Mouse (Mus musculus): ENCODE measurements around the gene Tbc1d19. TPM values are rescaled to one million over a fixed set of nuclear protein-coding genes. Genes with fewer than 3 reads are reported as not detected.

The Tbc1d19 gene
- polyA plus RNA-seq, 1 experiment from 2014 or later = 43.2 TPM

DNA sequence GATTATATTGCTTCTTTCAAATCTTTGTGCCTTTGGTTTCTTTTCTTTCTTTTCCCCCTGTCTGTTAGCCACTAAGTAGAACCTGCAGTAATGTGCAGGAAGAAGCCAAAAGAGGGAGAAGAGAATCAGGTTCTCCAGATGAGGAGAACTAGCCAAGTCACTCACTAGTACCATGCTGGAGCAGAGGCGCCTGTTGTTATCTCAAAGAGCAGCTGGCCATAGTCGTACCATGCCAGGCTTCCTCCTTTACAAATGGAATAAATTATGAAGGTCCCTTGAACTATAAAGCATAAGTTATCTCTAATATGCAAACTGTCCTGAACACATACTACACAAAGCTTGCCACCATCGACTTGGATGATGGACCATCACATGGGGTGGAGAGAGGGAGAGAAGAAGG is 99.8 kb downstream of the Tbc1d19 start:
- H3K4me1 ChIP-seq = no peaks in the 10 kb centered on the region
- H3K4me2 ChIP-seq (replicated peaks) = no peak overlapping the region
- no peak overlapping the region for H3K27ac ChIP-seq (replicated peaks)
- WGBS = 91% methylated on average over 3 of the region's 3 CpGs
- H3K9me3 ChIP-seq (replicated peaks) = peaks cover 8% of the 10 kb centered on the region; the same call in 1 of the 2 replicates
- H3K27me3 ChIP-seq = no peaks in the 10 kb centered on the region
- ATAC-seq (ENCODE audit: insufficient number of reproducible peaks, low FRiP score, low TSS enrichment, low read depth) = no peak
- H3K36me3 ChIP-seq = no peaks in the 10 kb centered on the region
- H3K4me3 ChIP-seq (replicated peaks) = no peak overlapping the region
- no peak overlapping the region for H3K9ac ChIP-seq

DNA sequence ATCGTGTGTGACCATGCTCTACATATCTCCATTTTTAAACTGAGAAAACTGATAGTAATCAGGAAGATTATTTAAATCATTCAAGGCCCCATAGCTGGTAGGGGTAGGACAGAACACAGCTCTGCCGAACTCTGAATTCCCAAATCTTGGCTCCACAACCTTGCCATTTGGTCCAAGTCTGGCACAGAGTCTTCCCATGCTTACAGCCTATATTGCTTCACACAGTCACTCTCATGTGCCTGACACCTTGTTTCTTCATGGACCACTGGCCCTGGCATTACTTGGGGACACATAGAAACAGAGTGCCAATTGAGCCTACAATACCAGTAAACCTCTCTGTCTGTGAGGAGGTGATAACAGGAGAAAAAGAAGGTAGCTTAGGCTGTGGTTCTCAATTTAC is 111.0 kb downstream of the Tbc1d19 start:
- peaks cover 7% of the 10 kb centered on the region; the same call in 1 of the 2 replicates for H3K4me1 ChIP-seq
- H3K27ac ChIP-seq (replicated peaks) = 0 out of 2 replicates have a peak overlapping the region, but pooled peaks have one; percentile 58
- H3K4me3 ChIP-seq (replicated peaks) = no peak overlapping the region
- no peak overlapping the region for H3K9ac ChIP-seq
- no peaks in the 10 kb centered on the region for H3K27me3 ChIP-seq
- no peaks in the 10 kb centered on the region for H3K36me3 ChIP-seq
- WGBS = 94% methylated on average over 2 of the region's 2 CpGs
- H3K9me3 ChIP-seq (replicated peaks) = 0 out of 2 replicates have a peak, but pooled peaks cover 5% of the 10 kb centered on the region
- no peak for ATAC-seq (ENCODE audit: insufficient number of reproducible peaks, low FRiP score, low TSS enrichment, low read depth)
- H3K4me2 ChIP-seq (replicated peaks) = no peak overlapping the region

DNA sequence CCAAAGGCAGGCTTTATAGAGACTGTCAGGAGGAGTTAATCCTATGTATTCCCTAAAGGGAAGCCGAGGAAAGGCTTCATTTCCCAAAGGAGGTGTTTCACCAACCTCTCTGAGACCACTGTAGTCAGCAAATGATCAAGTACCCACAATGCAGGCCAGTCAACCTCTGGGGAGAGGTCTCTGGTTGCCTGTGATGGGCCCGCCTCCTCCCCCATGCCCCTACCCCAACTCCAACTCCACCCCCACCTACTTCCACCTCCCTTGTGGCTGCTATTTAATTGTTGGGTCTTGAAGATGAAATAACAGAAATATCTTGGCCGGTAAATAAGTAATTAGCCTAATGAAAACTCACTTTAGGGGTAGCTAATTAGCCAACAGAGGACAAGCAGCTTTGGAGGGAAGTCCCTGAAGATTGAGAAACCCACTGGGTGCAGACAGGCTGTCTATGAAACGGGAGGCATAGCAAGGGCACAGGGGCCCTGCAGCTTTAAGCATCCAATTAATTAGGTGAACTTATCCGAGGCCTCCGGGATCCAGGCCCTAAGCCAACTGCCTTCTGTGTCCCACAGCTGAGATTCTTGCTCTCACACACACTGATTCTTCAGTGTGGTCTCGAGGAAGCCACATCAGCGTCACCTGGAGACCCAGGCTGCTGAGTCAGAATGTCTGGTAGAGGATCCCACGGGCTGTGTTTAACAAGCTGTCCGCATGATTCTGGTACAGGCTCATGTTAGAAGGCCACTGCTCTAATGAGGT is 112.9 kb downstream of the Tbc1d19 start:
- 63% methylated on average over 10 of the region's 10 CpGs for WGBS
- Histone ChIP-seq H3K27me3 (no peaks in the 10 kb centered on the region), H3K27ac (replicated peaks) (no peak overlapping the region), H3K36me3 (no peaks in the 10 kb centered on the region), H3K4me3 (replicated peaks) (no peak overlapping the region), H3K4me1 (peaks cover 7% of the 10 kb centered on the region; the same call in 1 of the 2 replicates), H3K9ac (no peak overlapping the region), H3K4me2 (replicated peaks) (no peak overlapping the region), H3K9me3 (replicated peaks) (0 out of 2 replicates have a peak, but pooled peaks cover 5% of the 10 kb centered on the region)
- ATAC-seq (ENCODE audit: insufficient number of reproducible peaks, low FRiP score, low TSS enrichment, low read depth) = peak; percentile 35; the same call in 1 of the 2 replicates

DNA sequence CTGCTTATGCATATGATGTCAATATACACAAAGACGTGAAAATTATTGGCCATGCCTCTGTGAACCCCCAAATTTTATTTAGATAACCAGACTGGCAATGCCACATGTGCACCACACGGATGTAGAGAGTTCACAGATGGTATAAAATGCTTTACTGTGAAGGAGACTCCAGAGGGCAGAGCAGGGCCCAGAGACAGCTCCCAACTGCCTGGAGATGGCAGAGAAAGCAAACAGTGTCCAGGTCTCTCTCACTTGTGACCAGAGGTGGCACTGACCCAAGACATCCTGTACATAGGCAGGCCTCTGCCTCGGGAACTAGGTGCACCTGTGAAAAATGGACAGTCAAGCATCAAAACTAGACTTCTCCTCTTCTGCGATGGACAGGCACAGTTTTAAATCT is 114.6 kb downstream of the Tbc1d19 start:
- 52% methylated on average over 4 of the region's 4 CpGs for WGBS
- H3K9ac ChIP-seq = no peak overlapping the region
- peaks cover 8% of the 10 kb centered on the region; the same call in 1 of the 2 replicates for H3K4me1 ChIP-seq
- H3K9me3 ChIP-seq (replicated peaks) = 0 out of 2 replicates have a peak, but pooled peaks cover 5% of the 10 kb centered on the region
- no peaks in the 10 kb centered on the region for H3K36me3 ChIP-seq
- no peaks in the 10 kb centered on the region for H3K27me3 ChIP-seq
- no peak overlapping the region for H3K27ac ChIP-seq (replicated peaks)
- no peak overlapping the region for H3K4me2 ChIP-seq (replicated peaks)
- ATAC-seq (ENCODE audit: insufficient number of reproducible peaks, low FRiP score, low TSS enrichment, low read depth) = no peak
- no peak overlapping the region for H3K4me3 ChIP-seq (replicated peaks)

DNA sequence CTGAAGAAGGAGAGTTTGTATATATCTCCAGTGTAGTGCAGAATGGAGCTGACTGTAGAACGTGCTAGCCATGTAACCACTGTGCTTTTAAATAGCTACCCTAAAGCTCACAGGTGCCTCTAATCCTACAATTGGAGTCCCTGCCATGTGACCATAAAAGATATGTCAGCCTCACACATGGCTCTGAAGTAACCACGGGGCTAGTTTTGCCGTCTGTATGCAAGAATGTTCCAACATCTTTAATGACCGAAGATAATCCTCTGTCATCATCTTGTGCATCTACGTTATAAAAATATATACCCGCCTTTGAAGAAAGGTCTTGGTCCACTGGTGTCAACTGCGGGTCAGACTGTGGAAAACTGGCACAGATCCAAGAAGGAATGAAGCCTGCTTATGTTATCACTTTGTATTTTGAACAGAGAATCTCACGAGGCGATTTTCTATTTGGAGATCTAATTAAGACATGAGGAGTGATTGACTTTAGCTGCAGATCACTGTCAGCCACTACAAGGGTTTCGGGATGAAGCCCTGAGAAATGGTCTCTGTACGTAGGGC is 117.0 kb downstream of the Tbc1d19 start:
- Histone ChIP-seq H3K9me3 (replicated peaks) (no peaks in the 10 kb centered on the region), H3K27ac (replicated peaks) (no peak overlapping the region), H3K36me3 (no peaks in the 10 kb centered on the region), H3K27me3 (no peaks in the 10 kb centered on the region), H3K4me3 (replicated peaks) (no peak overlapping the region), H3K4me2 (replicated peaks) (no peak overlapping the region), H3K9ac (no peak overlapping the region), H3K4me1 (peaks cover 13% of the 10 kb centered on the region; the same call in 1 of the 2 replicates)
- ATAC-seq (ENCODE audit: insufficient number of reproducible peaks, low FRiP score, low TSS enrichment, low read depth) = no peak; the same call in 1 of the 2 replicates
- WGBS = 54% methylated on average over 11 of the region's 11 CpGs

DNA sequence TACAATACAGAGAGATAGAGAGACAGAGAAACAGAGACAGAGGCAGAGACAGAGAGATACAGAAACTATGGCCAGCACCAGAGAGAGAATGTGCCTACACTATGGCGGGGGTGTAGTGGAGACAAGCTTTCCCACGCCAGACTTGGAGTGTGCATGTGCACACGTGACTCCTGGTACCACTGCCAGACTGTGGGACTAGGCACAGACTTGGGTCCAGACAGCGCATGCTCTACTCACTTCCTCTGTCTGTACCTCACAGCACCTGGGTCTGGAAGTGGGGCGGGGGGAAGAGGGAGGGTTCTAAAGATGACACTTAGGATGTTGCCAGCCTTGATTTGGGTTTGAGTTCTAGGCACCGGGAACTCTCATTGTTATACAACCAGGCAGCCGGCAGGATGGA is 118.5 kb downstream of the Tbc1d19 start:
- H3K27me3 ChIP-seq = no peaks in the 10 kb centered on the region
- no peak overlapping the region for H3K9ac ChIP-seq
- 0 out of 2 replicates have a peak, but pooled peaks cover 9% of the 10 kb centered on the region for H3K4me1 ChIP-seq
- ATAC-seq (ENCODE audit: insufficient number of reproducible peaks, low FRiP score, low TSS enrichment, low read depth) = no peak
- H3K36me3 ChIP-seq = no peaks in the 10 kb centered on the region
- no peak overlapping the region for H3K4me3 ChIP-seq (replicated peaks)
- 86% methylated on average over 7 of the region's 7 CpGs for WGBS
- no peak overlapping the region for H3K27ac ChIP-seq (replicated peaks)
- no peak overlapping the region for H3K4me2 ChIP-seq (replicated peaks)
- no peaks in the 10 kb centered on the region for H3K9me3 ChIP-seq (replicated peaks)

DNA sequence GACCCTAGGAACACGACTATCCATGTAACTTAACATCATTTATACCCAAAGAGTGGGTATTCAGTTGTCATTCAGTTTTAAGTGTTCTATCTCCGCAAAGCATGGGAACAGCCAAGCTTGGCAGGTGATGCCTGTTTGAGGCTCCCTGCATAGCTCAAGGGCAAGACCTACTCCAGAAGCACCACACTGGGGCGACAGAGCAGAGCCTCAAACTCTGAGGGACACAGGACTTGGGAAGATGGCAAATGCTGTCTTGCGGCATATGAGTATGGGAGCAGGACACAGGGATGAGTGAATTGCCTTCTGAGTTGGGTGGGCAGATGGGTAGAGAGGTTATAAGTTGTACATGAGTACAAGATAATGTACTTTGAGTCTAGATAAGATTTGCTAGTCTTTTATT is 119.1 kb downstream of the Tbc1d19 start:
- Histone ChIP-seq H3K36me3 (no peaks in the 10 kb centered on the region), H3K27me3 (no peaks in the 10 kb centered on the region), H3K27ac (replicated peaks) (no peak overlapping the region), H3K4me1 (0 out of 2 replicates have a peak, but pooled peaks cover 6% of the 10 kb centered on the region), H3K9ac (no peak overlapping the region), H3K4me3 (replicated peaks) (no peak overlapping the region), H3K4me2 (replicated peaks) (no peak overlapping the region), H3K9me3 (replicated peaks) (no peaks in the 10 kb centered on the region)
- 76% methylated on average over 4 of the region's 4 CpGs for WGBS
- ATAC-seq (ENCODE audit: insufficient number of reproducible peaks, low FRiP score, low TSS enrichment, low read depth) = no peak

DNA sequence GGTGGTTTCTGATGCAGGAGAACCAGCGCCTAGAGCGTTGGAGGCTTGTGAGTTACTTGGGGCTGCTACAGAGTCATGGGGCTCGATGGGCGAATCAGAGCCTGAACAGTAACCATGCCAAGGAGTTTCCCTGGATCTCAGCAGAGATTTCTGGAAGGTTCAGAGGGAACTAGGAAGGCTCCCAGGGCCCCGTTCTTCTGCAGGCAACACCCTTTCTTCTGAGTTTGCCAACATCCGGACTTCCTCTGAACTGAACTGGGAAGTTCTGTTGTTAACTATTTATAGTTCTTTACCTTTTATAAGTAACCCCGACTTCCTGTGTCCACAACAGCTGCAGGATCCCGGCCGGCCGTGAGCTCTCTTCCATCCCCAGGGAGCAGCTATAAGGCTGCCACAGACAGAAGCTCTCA is 119.8 kb downstream of the Tbc1d19 start:
- H3K4me1 ChIP-seq = 0 out of 2 replicates have a peak, but pooled peaks cover 6% of the 10 kb centered on the region
- WGBS = 53% methylated on average over 10 of the region's 10 CpGs
- no peaks in the 10 kb centered on the region for H3K9me3 ChIP-seq (replicated peaks)
- ATAC-seq (ENCODE audit: insufficient number of reproducible peaks, low FRiP score, low TSS enrichment, low read depth) = no peak
- no peak overlapping the region; the same call in 1 of the 2 replicates for H3K27ac ChIP-seq (replicated peaks)
- no peaks in the 10 kb centered on the region for H3K36me3 ChIP-seq
- no peak overlapping the region for H3K9ac ChIP-seq
- H3K4me3 ChIP-seq (replicated peaks) = no peak overlapping the region
- H3K4me2 ChIP-seq (replicated peaks) = no peak overlapping the region
- no peaks in the 10 kb centered on the region for H3K27me3 ChIP-seq

DNA sequence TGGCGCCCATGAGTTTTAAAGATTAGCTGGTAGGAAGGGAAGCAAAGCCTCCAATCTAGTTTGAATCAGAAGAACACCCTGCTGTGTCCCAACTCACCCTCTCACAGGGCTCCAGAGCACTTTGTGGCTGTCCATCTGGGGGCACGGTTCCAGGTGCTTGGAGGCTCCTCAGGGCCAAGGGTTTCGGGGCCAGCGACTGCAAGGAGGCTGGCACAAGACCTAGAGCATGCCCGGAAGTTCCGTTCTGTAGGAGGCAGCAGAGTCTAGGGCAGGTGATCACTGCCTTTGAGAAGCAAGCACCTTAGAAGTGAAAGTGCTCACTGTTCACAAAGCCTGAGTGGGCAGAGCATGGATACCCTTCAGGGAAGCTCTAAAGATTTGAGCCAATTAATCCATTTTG is 120.4 kb downstream of the Tbc1d19 start:
- Histone ChIP-seq H3K27me3 (no peaks in the 10 kb centered on the region), H3K4me2 (replicated peaks) (no peak overlapping the region), H3K36me3 (no peaks in the 10 kb centered on the region), H3K9ac (no peak overlapping the region), H3K4me1 (0 out of 2 replicates have a peak, but pooled peaks cover 6% of the 10 kb centered on the region), H3K9me3 (replicated peaks) (no peaks in the 10 kb centered on the region), H3K27ac (replicated peaks) (no peak overlapping the region; the same call in 1 of the 2 replicates), H3K4me3 (replicated peaks) (no peak overlapping the region)
- WGBS = 84% methylated on average over 6 of the region's 6 CpGs
- no peak for ATAC-seq (ENCODE audit: insufficient number of reproducible peaks, low FRiP score, low TSS enrichment, low read depth)

DNA sequence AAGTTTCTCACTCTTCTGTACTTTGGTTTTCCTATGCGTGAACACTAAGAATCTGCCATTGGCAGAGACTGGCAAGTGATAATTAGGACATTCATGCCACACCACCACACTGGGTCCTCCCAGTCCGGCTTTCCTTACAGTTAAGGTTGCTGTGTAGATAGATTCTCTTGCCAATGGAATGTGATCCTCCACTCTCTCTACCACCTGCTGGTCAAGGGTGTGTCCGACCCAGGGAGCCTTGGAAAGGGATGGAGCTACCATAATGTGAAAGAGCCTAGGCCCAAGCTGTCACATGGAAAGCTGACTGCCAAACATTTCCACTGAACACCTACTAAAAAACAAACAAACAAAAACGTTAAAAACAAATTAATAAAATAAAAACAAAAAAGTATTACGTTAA is 121.6 kb downstream of the Tbc1d19 start:
- Histone ChIP-seq H3K9me3 (replicated peaks) (no peaks in the 10 kb centered on the region), H3K27me3 (no peaks in the 10 kb centered on the region), H3K9ac (no peak overlapping the region), H3K36me3 (no peaks in the 10 kb centered on the region), H3K4me2 (replicated peaks) (no peak overlapping the region), H3K4me3 (replicated peaks) (no peak overlapping the region), H3K27ac (replicated peaks) (no peak overlapping the region), H3K4me1 (0 out of 2 replicates have a peak, but pooled peaks cover 6% of the 10 kb centered on the region)
- ATAC-seq (ENCODE audit: insufficient number of reproducible peaks, low FRiP score, low TSS enrichment, low read depth) = no peak
- WGBS = 73% methylated on average over 5 of the region's 5 CpGs

DNA sequence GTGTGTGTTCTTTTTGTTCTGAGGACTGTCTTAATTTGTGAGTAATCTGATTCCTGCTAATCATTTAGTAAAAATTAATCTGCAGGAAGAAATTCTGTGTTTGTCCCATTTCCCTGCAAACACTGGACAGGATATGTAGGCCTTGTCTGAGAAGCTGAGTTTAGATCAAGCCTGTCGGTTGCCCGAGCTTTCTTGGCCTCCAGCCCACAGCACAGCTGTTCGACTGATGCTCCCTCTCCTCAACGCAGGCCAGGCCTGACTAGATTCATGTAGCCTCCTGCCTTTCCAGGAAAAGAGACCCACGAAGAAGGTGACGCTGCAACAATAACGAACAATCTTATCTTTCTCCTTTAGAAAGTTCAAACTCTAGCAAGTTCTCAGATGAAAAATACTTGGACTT is 124.2 kb downstream of the Tbc1d19 start:
- WGBS = 40% methylated on average over 7 of the region's 7 CpGs
- Histone ChIP-seq H3K36me3 (no peaks in the 10 kb centered on the region), H3K4me2 (replicated peaks) (no peak overlapping the region), H3K27me3 (no peaks in the 10 kb centered on the region), H3K9me3 (replicated peaks) (no peaks in the 10 kb centered on the region), H3K27ac (replicated peaks) (no peak overlapping the region), H3K4me3 (replicated peaks) (no peak overlapping the region), H3K9ac (no peak overlapping the region), H3K4me1 (0 out of 2 replicates have a peak, but pooled peaks cover 6% of the 10 kb centered on the region)
- peak; percentile 83 for ATAC-seq (ENCODE audit: insufficient number of reproducible peaks, low FRiP score, low TSS enrichment, low read depth)
